Mouse (Mus musculus) forebrain, embryonic 14.5 days (tissue): ENCODE measurements at regions not wholly inside any gene's neighbourhood (a gene's known extent, or its start where the extent isn't known, plus 50 kb on each side); places are given as distances from the start of the nearest gene placed in this dataset.

Experiments used
- ATAC-seq: fragments of 200-750 bp; cut with Nextera tagmentation; 2 replicates; pipeline ENCODE4 v1.8.0; 2017; ENCODE audit warnings: mild to moderate bottlenecking, moderate library complexity
- DNase-seq: peaks from one replicate; pipeline ENCODE4 v3.0.0-alpha.2; 2015; ENCODE audit warnings: low spot score
- H3K27ac ChIP-seq: fragments of 300-500 bp; sonication (generic); 2 replicates; pipeline ENCODE4 v1.5.1; 2014; ENCODE audit warnings: low read depth, mild to moderate bottlenecking, control low read depth, low read length, moderate library complexity
- H3K27me3 ChIP-seq: fragments of 300-500 bp; sonication (generic); replicated peaks from 2 replicates; pipeline ENCODE4 v1.6.1; 2014; ENCODE audit warnings: low read length, control low read depth, mixed read lengths; ENCODE audit not compliant: control insufficient read depth, insufficient read depth
- H3K36me3 ChIP-seq: fragments of 300-500 bp; sonication (generic); 2 replicates; pipeline ENCODE4 v1.6.1; 2014; ENCODE audit warnings: low read length, control low read depth; ENCODE audit not compliant: control insufficient read depth, insufficient read depth
- H3K4me1 ChIP-seq: fragments of 300-500 bp; sonication (generic); 2 replicates; pipeline ENCODE4 v1.6.1; 2014; ENCODE audit warnings: antibody characterized with exemption, low read length, control low read depth; ENCODE audit not compliant: control insufficient read depth, insufficient read depth
- H3K4me2 ChIP-seq: fragments of 300-500 bp; sonication (generic); 2 replicates; pipeline ENCODE4 v1.6.1; 2014; ENCODE audit warnings: mild to moderate bottlenecking, control low read depth, low read length
- H3K4me3 ChIP-seq: fragments of 300-500 bp; sonication (generic); 2 replicates; pipeline ENCODE4 v1.5.1; 2014; ENCODE audit warnings: low read depth, low read length, control low read depth
- H3K9ac ChIP-seq: fragments of 300-500 bp; sonication (generic); 2 replicates; pipeline ENCODE4 v1.6.1; 2014; ENCODE audit warnings: mild to moderate bottlenecking, low read length, control low read depth, moderate library complexity
- H3K9me3 ChIP-seq: fragments of 300-500 bp; sonication (generic); replicated peaks from 2 replicates; pipeline ENCODE4 v1.6.1; 2016; ENCODE audit warnings: low read length, control low read depth, mixed read lengths; ENCODE audit not compliant: control insufficient read depth
- WGBS: fragments of 180-500 bp; shearing (Covaris S2); extraction: QIAGEN DNeasy Blood & Tissue Kit; methylation state at CpG from one replicate; pipeline ENCODE4 v1.1.7; 2014; 5-methylcytosine and 5-hydroxymethylcytosine counted together

GRCm38 (mm10) chr6:53120385-53120784 is 52.0 kb upstream of the Jazf1 start:
- H3K27me3 ChIP-seq = no peaks in the 10 kb centered on the region
- no peak for DNase-seq
- ATAC-seq = no peak
- H3K4me3 ChIP-seq = no peak overlapping the region
- H3K36me3 ChIP-seq = no peaks in the 10 kb centered on the region
- no peak overlapping the region for H3K27ac ChIP-seq
- 91% methylated on average over 5 of the region's 5 CpGs for WGBS
- no peak overlapping the region for H3K4me2 ChIP-seq
- no peak overlapping the region for H3K9ac ChIP-seq
- no peaks in the 10 kb centered on the region for H3K4me1 ChIP-seq
- no peaks in the 10 kb centered on the region for H3K9me3 ChIP-seq
